Mouse (Mus musculus): ENCODE results near the gene Plbd2.

DNA sequence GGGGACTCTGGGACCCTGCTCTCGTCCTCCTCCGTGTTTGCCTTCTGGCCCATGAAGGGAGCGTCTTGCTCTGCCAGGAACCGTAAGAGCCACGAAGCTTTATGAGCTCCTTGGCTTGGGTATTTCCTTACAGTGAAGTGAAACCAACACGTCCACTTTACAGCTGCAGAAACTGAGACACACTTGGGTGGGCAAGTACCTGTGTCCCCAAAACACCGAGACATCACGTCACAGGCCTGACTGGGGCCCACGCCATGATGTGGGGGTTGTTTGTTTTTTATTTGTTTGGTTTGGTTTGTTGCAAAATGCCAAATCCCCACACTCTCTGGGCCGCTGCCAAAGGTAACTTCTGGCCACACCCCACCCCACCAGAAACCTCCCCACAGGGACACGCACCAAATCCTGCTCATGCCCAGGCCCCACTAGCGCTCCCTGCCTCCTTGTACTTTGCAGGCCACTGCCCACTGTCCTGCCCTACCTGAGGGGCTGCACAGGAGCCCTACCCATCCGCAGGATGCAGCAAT lies 7.7 kb downstream of the Plbd2 start:
- TF ChIP-seq CTCF (IDR thresholded peaks at IDR 0.05; ENCODE audit: low read depth) (no peak), EP300 (IDR thresholded peaks at IDR 0.05; ENCODE audit: low read depth) (no peak)

Measured in liver, postnatal 0 days (tissue).